22 mouse cellular contexts compared by ENCODE assay signal in the genomic region with DNA sequence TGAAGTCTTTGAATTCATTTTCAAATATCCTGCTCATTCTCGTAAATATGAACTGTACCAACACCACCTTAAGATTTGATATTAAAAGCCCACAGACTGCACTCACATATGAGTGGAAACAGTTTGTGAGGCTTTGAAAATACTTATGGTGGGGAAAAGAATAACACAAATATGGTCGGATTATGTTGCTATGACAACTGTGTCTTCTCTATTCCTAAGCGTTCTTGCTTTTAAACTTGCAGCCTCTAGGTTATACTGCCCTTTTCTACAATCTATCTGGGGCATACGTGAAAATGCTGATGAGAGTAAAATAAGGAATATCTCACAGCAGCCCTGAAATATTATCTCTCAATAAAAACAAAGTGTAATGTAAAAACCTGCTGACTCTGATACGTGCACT.
DNase-seq lines count a peak whose midpoint lies in the region; ATAC-seq and TF ChIP-seq lines count a peak whose summit lies in the region.
"Had no signal": no experiment of that assay in that cellular context is flagged by ENCODE, and none has a peak within 500 bp of the region (broad histone marks: within the 10 kb centered on the region; RNA-seq: fewer than 3 reads in every experiment).

No protein-coding gene starts in this region.

- H3K4me3 ChIP-seq in midbrain, embryonic 14.5 days (replicated peaks; ENCODE audit: low read depth, low read length), result no peak overlapping the region
- no peak overlapping the region for H3K4me3 ChIP-seq in midbrain, embryonic 13.5 days (replicated peaks)
- H3K4me3 ChIP-seq: embryonic facial prominence, embryonic 15.5 days; erythroblast, embryonic 14.5 days; heart, embryonic 15.5 days had no signal

- no peak for TF ChIP-seq CTCF in brain, embryonic 14.5 days (IDR thresholded peaks at IDR 0.05; ENCODE audit: borderline replicate concordance, extremely low read depth, insufficient read depth, insufficient read length)

- no peak overlapping the region for H3K27ac ChIP-seq in midbrain, embryonic 14.5 days (replicated peaks; ENCODE audit: low read depth, low read length)
- H3K27ac ChIP-seq in midbrain, embryonic 13.5 days, result no peak overlapping the region
- H3K27ac ChIP-seq: embryonic facial prominence, embryonic 15.5 days; heart, embryonic 15.5 days; hindbrain, embryonic 14.5 days had no signal

- no peaks in the 10 kb centered on the region for H3K9me3 ChIP-seq in midbrain, embryonic 14.5 days (ENCODE audit: control insufficient read depth, low read length)
- H3K9me3 ChIP-seq in midbrain, embryonic 13.5 days, result no peaks in the 10 kb centered on the region
- H3K9me3 ChIP-seq: embryonic facial prominence, embryonic 15.5 days; heart, embryonic 15.5 days had no signal

- no peak overlapping the region for H3K9ac ChIP-seq in midbrain, embryonic 14.5 days (replicated peaks; ENCODE audit: low read length)
- H3K9ac ChIP-seq in midbrain, embryonic 13.5 days (replicated peaks), result no peak overlapping the region
- H3K9ac ChIP-seq: embryonic facial prominence, embryonic 15.5 days; heart, embryonic 15.5 days; hindbrain, embryonic 14.5 days had no signal

- DNase-seq in frontal cortex, postnatal 14 days (ENCODE audit: low spot score in 2 of 2), result no peak
- DNase-seq in midbrain, embryonic 14.5 days, result peak; percentile 56
- peak; percentile 49 for DNase-seq in brain, embryonic 14.5 days (ENCODE audit: low read depth)
- DNase-seq in kidney, adult 9 months, result no peak
- DNase-seq: adrenal gland, postnatal 14 days; cerebellum, adult 11 months; cerebellum, adult 8-10 months; cerebellum, postnatal 14 days; embryo, embryonic 11 days; gastrocnemius, postnatal 10 days; heart, adult 18-20 months; heart, postnatal 14 days had no signal

- 67% methylated on average over 5 of the region's 5 CpGs for WGBS in midbrain, embryonic 14.5 days
- WGBS in midbrain, embryonic 13.5 days, result 71% methylated on average over 5 of the region's 5 CpGs

- ATAC-seq in frontal cortex, adult (ENCODE audit: low TSS enrichment), result peak; percentile 62
- no peak for ATAC-seq in midbrain, embryonic 14.5 days (ENCODE audit: low FRiP score, low TSS enrichment)
- no peak for ATAC-seq in midbrain, embryonic 13.5 days
- ATAC-seq: activated CD4-positive, CD25-positive, alpha-beta regulatory T cell, adult 4 months; Patski had no signal

- no peak overlapping the region for H3K4me2 ChIP-seq in midbrain, embryonic 14.5 days (ENCODE audit: low read length)
- H3K4me2 ChIP-seq in midbrain, embryonic 13.5 days (replicated peaks), result no peak overlapping the region
- H3K4me2 ChIP-seq: embryonic facial prominence, embryonic 15.5 days; heart, embryonic 11.5 days; heart, embryonic 15.5 days; hindbrain, embryonic 14.5 days had no signal

- H3K4me1 ChIP-seq in midbrain, embryonic 14.5 days (ENCODE audit: control insufficient read depth, insufficient read depth, low read length), result no peaks in the 10 kb centered on the region
- no peaks in the 10 kb centered on the region for H3K4me1 ChIP-seq in midbrain, embryonic 13.5 days (replicated peaks)
- H3K4me1 ChIP-seq: embryonic facial prominence, embryonic 15.5 days; heart, embryonic 15.5 days had no signal

- H3K27me3 ChIP-seq in midbrain, embryonic 14.5 days (ENCODE audit: control insufficient read depth, insufficient read depth, low read length), result no peaks in the 10 kb centered on the region
- no peaks in the 10 kb centered on the region for H3K27me3 ChIP-seq in midbrain, embryonic 13.5 days
- H3K27me3 ChIP-seq: CH12.LX; embryonic facial prominence, embryonic 15.5 days; heart, embryonic 15.5 days; Patski had no signal

- no peaks in the 10 kb centered on the region for H3K36me3 ChIP-seq in midbrain, embryonic 14.5 days (ENCODE audit: control insufficient read depth, insufficient read depth, low read length)
- no peaks in the 10 kb centered on the region for H3K36me3 ChIP-seq in midbrain, embryonic 13.5 days
- H3K36me3 ChIP-seq: embryonic facial prominence, embryonic 15.5 days; heart, embryonic 15.5 days had no signal

- TF ChIP-seq POLR2A in brain, embryonic 14.5 days (IDR thresholded peaks at IDR 0.05; ENCODE audit: borderline replicate concordance, extremely low read depth, insufficient read depth, insufficient read length, poor library complexity, severe bottlenecking), result no peak

Comparison
In these comparisons a context has a peak if more than half of its experiments do, and no peak if none do; other contexts are left out.
1. DNase-seq: peak in midbrain, embryonic 14.5 days (single experiment) and brain, embryonic 14.5 days (single experiment); none in frontal cortex, postnatal 14 days (0 of 2) and kidney, adult 9 months (single experiment).